Mouse (Mus musculus) forebrain, postnatal 0 days (tissue): Measurements from ENCODE around the gene Smarce1. TPM values are rescaled to one million over a fixed set of nuclear protein-coding genes. Genes with fewer than 3 reads are reported as not detected.

Experiments used
- ATAC-seq: fragments of 200-750 bp; cut with Nextera tagmentation; 2 replicates; pipeline ENCODE4 v1.8.0; 2017; ENCODE audit warnings: mild to moderate bottlenecking, moderate library complexity
- DNase-seq: peaks from one replicate; pipeline ENCODE4 v3.0.0-alpha.2; 2015
- H3K27ac ChIP-seq: fragments of 300-500 bp; sonication (generic); 2 replicates; pipeline ENCODE4 v1.5.1; 2014; ENCODE audit warnings: low read depth, mild to moderate bottlenecking, antibody characterized with exemption, low read length, moderate library complexity, mixed read lengths
- H3K27me3 ChIP-seq: fragments of 300-500 bp; sonication (generic); 2 replicates; pipeline ENCODE4 v1.6.1; 2014; ENCODE audit warnings: mild to moderate bottlenecking, low read length, mixed read lengths; ENCODE audit not compliant: insufficient read depth
- H3K36me3 ChIP-seq: fragments of 300-500 bp; sonication (generic); 2 replicates; pipeline ENCODE4 v1.6.1; 2014; ENCODE audit warnings: mild to moderate bottlenecking, moderate library complexity; ENCODE audit not compliant: insufficient read depth
- H3K4me1 ChIP-seq: fragments of 300-500 bp; sonication (generic); 2 replicates; pipeline ENCODE4 v1.6.1; 2014; ENCODE audit warnings: antibody characterized with exemption; ENCODE audit not compliant: insufficient read depth
- H3K4me2 ChIP-seq: fragments of 300-500 bp; sonication (generic); 2 replicates; pipeline ENCODE4 v1.6.1; 2014; ENCODE audit warnings: low read depth, mild to moderate bottlenecking, moderate library complexity
- H3K4me3 ChIP-seq: fragments of 300-500 bp; sonication (generic); 2 replicates; pipeline ENCODE4 v1.5.1; 2014; ENCODE audit warnings: low read depth, low read length, mixed read lengths
- H3K9ac ChIP-seq: fragments of 300-500 bp; sonication (generic); 2 replicates; pipeline ENCODE4 v1.6.1; 2014; ENCODE audit warnings: mild to moderate bottlenecking
- H3K9me3 ChIP-seq: fragments of 300-500 bp; sonication (generic); 2 replicates; pipeline ENCODE4 v1.6.1; 2016; ENCODE audit warnings: low read length
- CTCF ChIP-seq: sonication (generic); IDR thresholded peaks from 2 replicates; pipeline ENCODE4 v1.5.1; 2016; ENCODE audit warnings: antibody characterized with exemption, control low read depth, low read depth
- WGBS: fragments of 180-500 bp; shearing (Covaris S2); extraction: QIAGEN DNeasy Blood & Tissue Kit; methylation state at CpG from one replicate; pipeline ENCODE4 v1.1.7; 2014; 5-methylcytosine and 5-hydroxymethylcytosine counted together
- polyA plus RNA-seq: library from polyadenylated mRNA; unstranded; fragments of >200 nt; fragmentation: Nextera tagmentation; extraction: Ambion mirVana; gene quantifications from 2 replicates; pipeline ENCODE4 v1.2.1, GENCODE M21; 2015
- total RNA-seq: library from RNA; depleted of rRNA; stranded (reverse); fragments of >200 nt; gene quantifications from 2 replicates; pipeline ENCODE4 v1.2.3, GENCODE M21; 2014

Gene Smarce1
- total and polyA plus RNA-seq, 2 experiments from 2014 or later = 156 to 228 TPM

DNA sequence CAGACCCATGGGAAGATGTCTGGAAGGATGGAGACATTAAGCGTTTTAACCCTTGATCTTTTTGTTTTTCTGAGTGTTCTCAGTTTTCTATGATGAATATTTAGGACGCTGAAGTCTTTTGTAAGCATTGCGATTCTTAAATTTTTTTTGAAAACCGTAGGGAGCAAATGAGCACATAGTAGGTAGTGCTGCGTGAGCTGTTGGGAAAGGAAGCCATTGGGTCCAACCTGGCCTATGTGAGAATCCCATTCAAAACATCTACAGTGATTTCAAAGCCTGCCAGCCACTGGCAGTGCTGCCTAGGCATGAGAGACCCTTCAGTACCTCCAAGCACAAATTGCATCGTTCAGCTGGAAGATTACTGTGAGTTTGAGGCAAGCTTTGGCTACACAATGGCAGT is 60.8 kb downstream of the Smarce1 start:
- no peaks in the 10 kb centered on the region for H3K9me3 ChIP-seq
- no peak overlapping the region for H3K27ac ChIP-seq
- no peak overlapping the region for H3K4me3 ChIP-seq
- ATAC-seq = no peak
- 92% methylated on average over 6 of the region's 6 CpGs for WGBS
- H3K36me3 ChIP-seq = no peaks in the 10 kb centered on the region
- no peaks in the 10 kb centered on the region for H3K27me3 ChIP-seq
- no peak for TF ChIP-seq CTCF
- H3K9ac ChIP-seq = no peak overlapping the region
- no peak overlapping the region for H3K4me2 ChIP-seq
- no peaks in the 10 kb centered on the region for H3K4me1 ChIP-seq
- no peak for DNase-seq

- no peaks in the 10 kb centered on the region for H3K4me1 ChIP-seq
- WGBS = 92% methylated on average over 2 of the region's 2 CpGs
- no peak for TF ChIP-seq CTCF
- DNase-seq (no peak), ATAC-seq (no peak)
- H3K4me2 ChIP-seq = no peak overlapping the region
- no peaks in the 10 kb centered on the region for H3K36me3 ChIP-seq
- no peaks in the 10 kb centered on the region for H3K9me3 ChIP-seq
- no peaks in the 10 kb centered on the region for H3K27me3 ChIP-seq
- no peak overlapping the region for H3K27ac ChIP-seq
- no peak overlapping the region for H3K9ac ChIP-seq
- no peak overlapping the region for H3K4me3 ChIP-seq
Observed at GRCm38 (mm10) chr11:99169438-99169837, 61.4 kb downstream of the Smarce1 start.

- H3K27ac ChIP-seq = no peak overlapping the region
- H3K27me3 ChIP-seq = no peaks in the 10 kb centered on the region
- no peak for TF ChIP-seq CTCF
- ATAC-seq (no peak), DNase-seq (no peak)
- H3K9me3 ChIP-seq = no peaks in the 10 kb centered on the region
- no peak overlapping the region for H3K9ac ChIP-seq
- no peak overlapping the region for H3K4me2 ChIP-seq
- no peaks in the 10 kb centered on the region for H3K36me3 ChIP-seq
- 71% methylated on average over 12 of the region's 12 CpGs for WGBS
- H3K4me1 ChIP-seq = no peaks in the 10 kb centered on the region
- no peak overlapping the region for H3K4me3 ChIP-seq
Observed at GRCm38 (mm10) chr11:99168030-99168474, 62.8 kb downstream of the Smarce1 start.

GRCm38 (mm10) chr11:99167576-99167975 is 63.2 kb downstream of the Smarce1 start:
- no peaks in the 10 kb centered on the region for H3K9me3 ChIP-seq
- no peaks in the 10 kb centered on the region for H3K4me1 ChIP-seq
- no peak overlapping the region for H3K27ac ChIP-seq
- H3K9ac ChIP-seq = no peak overlapping the region
- ATAC-seq (no peak), DNase-seq (no peak)
- H3K27me3 ChIP-seq = no peaks in the 10 kb centered on the region
- H3K36me3 ChIP-seq = no peaks in the 10 kb centered on the region
- no peak overlapping the region for H3K4me2 ChIP-seq
- WGBS = 94% methylated on average over 7 of the region's 7 CpGs
- no peak overlapping the region for H3K4me3 ChIP-seq
- no peak for TF ChIP-seq CTCF

DNA sequence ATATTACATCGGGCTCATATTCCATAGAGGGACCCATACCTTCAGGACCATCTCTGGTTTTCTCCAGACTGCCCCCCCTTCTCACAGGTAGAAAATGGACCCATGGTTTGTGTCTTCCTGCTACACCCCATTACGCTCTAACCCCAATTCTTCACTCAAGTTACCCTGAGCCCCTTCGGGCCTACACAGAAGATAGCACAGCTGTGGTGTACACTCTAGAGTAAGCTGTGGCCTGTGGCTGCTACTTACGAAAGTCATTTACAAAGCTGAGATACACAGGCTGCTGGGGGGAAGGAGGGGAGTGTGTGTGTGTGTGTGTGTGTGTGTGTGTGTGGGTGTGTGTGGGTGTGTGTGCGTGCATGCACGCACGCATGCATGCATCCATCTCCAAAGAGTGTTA is 64.6 kb downstream of the Smarce1 start:
- no peaks in the 10 kb centered on the region for H3K27me3 ChIP-seq
- H3K9me3 ChIP-seq = no peaks in the 10 kb centered on the region
- H3K4me1 ChIP-seq = no peaks in the 10 kb centered on the region
- H3K36me3 ChIP-seq = no peaks in the 10 kb centered on the region
- no peak overlapping the region for H3K27ac ChIP-seq
- DNase-seq (no peak), ATAC-seq (no peak)
- no peak overlapping the region for H3K4me2 ChIP-seq
- 94% methylated on average over 7 of the region's 7 CpGs for WGBS
- H3K4me3 ChIP-seq = no peak overlapping the region
- TF ChIP-seq CTCF = no peak
- H3K9ac ChIP-seq = no peak overlapping the region

GRCm38 (mm10) chr11:99165031-99165752 is 65.6 kb downstream of the Smarce1 start:
- H3K27me3 ChIP-seq = no peaks in the 10 kb centered on the region
- H3K4me1 ChIP-seq = no peaks in the 10 kb centered on the region
- H3K36me3 ChIP-seq = no peaks in the 10 kb centered on the region
- 73% methylated on average over 11 of the region's 11 CpGs for WGBS
- DNase-seq = no peak
- H3K27ac ChIP-seq = no peak overlapping the region
- no peak overlapping the region for H3K4me2 ChIP-seq
- no peak for TF ChIP-seq CTCF
- H3K9me3 ChIP-seq = no peaks in the 10 kb centered on the region
- H3K9ac ChIP-seq = no peak overlapping the region
- ATAC-seq = no peak
- no peak overlapping the region for H3K4me3 ChIP-seq

DNA sequence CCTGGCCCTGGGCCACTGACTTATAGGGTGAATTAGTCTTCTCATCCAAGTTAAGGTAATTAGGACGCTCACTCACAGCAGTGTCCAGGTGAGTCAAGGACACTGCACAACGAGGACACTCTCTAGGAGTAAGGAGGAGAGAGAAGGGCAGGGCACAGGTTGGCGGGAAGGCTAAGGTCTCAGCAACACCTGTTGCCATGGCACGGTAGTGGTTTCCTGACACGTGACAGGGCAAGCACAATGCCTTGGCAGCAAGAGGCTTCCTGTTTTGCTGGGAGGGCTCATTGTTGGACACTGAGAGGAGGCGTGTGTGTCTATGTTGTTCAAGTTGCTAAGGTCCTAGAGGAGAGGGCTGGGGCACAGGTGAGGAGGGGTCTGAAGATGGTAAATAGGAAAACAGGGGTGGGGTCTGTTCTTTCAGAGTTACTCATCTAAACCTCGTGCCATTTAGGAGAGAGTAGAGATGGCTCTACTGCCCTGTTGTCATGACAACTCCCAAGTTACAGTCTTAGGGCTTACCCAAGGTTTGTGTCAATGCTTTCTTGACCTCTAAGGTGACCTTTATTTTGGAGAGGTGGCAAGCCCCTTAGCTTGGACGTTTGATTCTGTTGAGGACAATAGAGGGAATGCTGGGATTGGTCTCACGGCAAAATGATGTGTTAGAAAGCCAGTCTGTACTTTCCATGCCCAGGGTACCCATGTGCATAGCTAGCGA is 67.7 kb downstream of the Smarce1 start:
- TF ChIP-seq CTCF = no peak
- H3K9me3 ChIP-seq = no peaks in the 10 kb centered on the region

More for the DNA sequence above, 67.7 kb downstream of the Smarce1 start:
- Histone ChIP-seq H3K4me1 (no peaks in the 10 kb centered on the region), H3K4me2 (no peak overlapping the region), H3K4me3 (no peak overlapping the region), H3K36me3 (no peaks in the 10 kb centered on the region), H3K27me3 (no peaks in the 10 kb centered on the region), H3K27ac (no peak overlapping the region), H3K9ac (no peak overlapping the region)
- DNase-seq = no peak
- ATAC-seq = no peak
- 75% methylated on average over 10 of the region's 10 CpGs for WGBS
